10 mouse cellular contexts compared by ENCODE assay signal in the genomic region with DNA sequence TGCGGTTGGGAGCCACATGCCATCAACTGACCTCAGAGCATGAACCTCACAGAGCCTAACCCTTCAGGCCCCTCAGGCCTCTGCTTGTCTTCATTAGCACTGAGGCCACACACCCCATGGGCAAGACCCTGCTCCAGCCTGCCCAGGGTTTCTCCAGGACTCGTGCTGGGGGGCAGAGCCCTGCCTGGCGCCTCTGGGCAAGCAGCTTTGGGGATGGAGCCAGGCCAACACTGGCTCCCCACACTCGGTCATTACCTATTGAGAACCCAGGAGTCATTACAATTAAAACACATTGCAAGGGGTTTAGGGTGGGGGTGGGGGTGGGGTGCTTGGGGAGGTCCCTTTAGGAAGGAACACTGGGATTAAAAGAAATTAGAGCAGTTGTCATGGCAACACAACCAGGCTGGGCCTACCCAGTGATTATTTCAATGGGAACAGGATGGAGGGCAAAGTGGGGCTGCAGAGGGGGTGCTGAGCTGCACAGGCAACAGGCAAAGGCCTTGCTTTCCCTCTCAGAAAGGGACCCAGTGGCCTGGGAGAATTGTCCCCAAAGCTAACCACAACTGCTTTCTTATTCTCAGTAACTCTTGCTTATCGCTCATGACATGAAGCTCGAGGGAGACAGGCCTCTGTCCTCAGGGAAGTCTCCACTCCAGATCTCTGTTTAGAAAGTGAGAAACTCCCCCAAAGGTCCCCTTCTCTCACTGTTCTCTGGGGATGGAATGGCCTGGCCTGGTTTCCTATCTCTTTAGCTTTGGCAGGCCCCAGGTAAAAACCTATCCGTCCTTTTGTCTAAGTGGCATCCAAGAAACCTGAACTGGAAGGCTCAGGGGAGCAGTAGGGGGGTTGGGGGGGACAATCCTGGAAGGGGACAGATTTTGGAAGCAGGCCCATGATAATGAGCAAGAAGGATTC.
DNase-seq lines count a peak whose midpoint lies in the region; ATAC-seq and TF ChIP-seq lines count a peak whose summit lies in the region.
"Had no signal": no experiment of that assay in that cellular context is flagged by ENCODE, and none has a peak within 500 bp of the region (broad histone marks: within the 10 kb centered on the region; RNA-seq: fewer than 3 reads in every experiment).

No protein-coding gene starts in this region.

- peak; percentile 85 for ATAC-seq in forebrain, embryonic 11.5 days (replicated peaks; ENCODE audit: low FRiP score)
- peak; percentile 69 for ATAC-seq in neural tube, embryonic 12.5 days (ENCODE audit: low FRiP score, low read depth)

- peak; percentile 79 for DNase-seq in forebrain, embryonic 11.5 days (ENCODE audit: low spot score)
- peak; percentile 20 to 27 for DNase-seq in layer of hippocampus, postnatal 25 days (ENCODE audit: extremely low spot score in 1 of 2, low spot score in 1 of 2)
- DNase-seq in yolk sac, embryonic 10.5 days (ENCODE audit: low spot score): no peak
- no peak for DNase-seq in cerebellum, postnatal 25 days
- DNase-seq in heart, postnatal 10 days: no peak
- no peak for DNase-seq in cerebellum, adult 9-11 months

- no peaks in the 10 kb centered on the region for H3K27me3 ChIP-seq in forebrain, embryonic 11.5 days (ENCODE audit: control insufficient read depth, insufficient read depth, low read length)
- no peaks in the 10 kb centered on the region for H3K27me3 ChIP-seq in neural tube, embryonic 12.5 days (replicated peaks)
- H3K27me3 ChIP-seq: heart, embryonic 15.5 days had no signal

- peak overlapping the region; percentile 42; the same call in 1 of the 2 replicates for H3K27ac ChIP-seq in cortical plate, adult 2 months (ENCODE audit: insufficient read depth, low read length)
- H3K27ac ChIP-seq in forebrain, embryonic 11.5 days (ENCODE audit: low read depth, low read length): peak overlapping the region; percentile 68
- no peak overlapping the region for H3K27ac ChIP-seq in neural tube, embryonic 12.5 days
- H3K27ac ChIP-seq: heart, embryonic 15.5 days had no signal

- H3K4me3 ChIP-seq in cortical plate, adult 2 months (ENCODE audit: insufficient read depth, low read length): no peak overlapping the region
- no peak overlapping the region for H3K4me3 ChIP-seq in forebrain, embryonic 11.5 days (ENCODE audit: low read depth, low read length)
- no peak overlapping the region for H3K4me3 ChIP-seq in neural tube, embryonic 12.5 days
- H3K4me3 ChIP-seq: heart, embryonic 15.5 days had no signal

- 18% methylated on average over 7 of the region's 7 CpGs for WGBS in forebrain, embryonic 11.5 days
- 38% methylated on average over 7 of the region's 7 CpGs for WGBS in neural tube, embryonic 12.5 days

- no peaks in the 10 kb centered on the region; the same call in 1 of the 2 replicates for H3K9me3 ChIP-seq in forebrain, embryonic 11.5 days (ENCODE audit: control insufficient read depth, low read length)
- H3K9me3 ChIP-seq in neural tube, embryonic 12.5 days: no peaks in the 10 kb centered on the region
- H3K9me3 ChIP-seq: heart, embryonic 15.5 days had no signal

- no peak for TF ChIP-seq CTCF in cortical plate, adult 2 months (IDR thresholded peaks at IDR 0.05; ENCODE audit: extremely low read depth, insufficient read depth, low read length)

- intact Hi-C loops in heart, postnatal 10 days (cut with DNase I): no loop called here

- H3K4me2 ChIP-seq in forebrain, embryonic 11.5 days (ENCODE audit: low read depth, low read length, severe bottlenecking): peak overlapping the region; percentile 22; the same call in 1 of the 2 replicates
- 0 out of 2 replicates have a peak overlapping the region, but pooled peaks have one; percentile 2 for H3K4me2 ChIP-seq in neural tube, embryonic 12.5 days (replicated peaks)
- H3K4me2 ChIP-seq: heart, embryonic 15.5 days had no signal

- no peaks in the 10 kb centered on the region for H3K4me1 ChIP-seq in cortical plate, adult 2 months (ENCODE audit: control insufficient read depth, insufficient read depth, low read length)
- H3K4me1 ChIP-seq in forebrain, embryonic 11.5 days (replicated peaks; ENCODE audit: control insufficient read depth, insufficient read depth, low read length): peaks cover 26% of the 10 kb centered on the region
- H3K4me1 ChIP-seq in neural tube, embryonic 12.5 days: peaks cover 30% of the 10 kb centered on the region
- H3K4me1 ChIP-seq: heart, embryonic 15.5 days had no signal

- no peak for TF ChIP-seq POLR2A in cortical plate, adult 2 months (IDR thresholded peaks at IDR 0.05; ENCODE audit: extremely low read depth, insufficient read depth, low read length)

- peak overlapping the region; percentile 23; the same call in 1 of the 2 replicates for H3K9ac ChIP-seq in forebrain, embryonic 11.5 days (ENCODE audit: low read length)
- H3K9ac ChIP-seq in neural tube, embryonic 12.5 days: no peak overlapping the region
- H3K9ac ChIP-seq: heart, embryonic 15.5 days had no signal

- H3K36me3 ChIP-seq in forebrain, embryonic 11.5 days (ENCODE audit: control insufficient read depth, insufficient read depth, low read length): no peaks in the 10 kb centered on the region
- no peaks in the 10 kb centered on the region for H3K36me3 ChIP-seq in neural tube, embryonic 12.5 days
- H3K36me3 ChIP-seq: G1E; heart, embryonic 15.5 days had no signal

Comparison
In these comparisons a context has a peak if more than half of its experiments do, and no peak if none do; other contexts are left out.
1. DNase-seq: peak in forebrain, embryonic 11.5 days (single experiment) and layer of hippocampus, postnatal 25 days (2 of 2); none in yolk sac, embryonic 10.5 days (single experiment), cerebellum, postnatal 25 days (0 of 2), heart, postnatal 10 days (0 of 2) and cerebellum, adult 9-11 months (single experiment).